Mouse (Mus musculus) intestine, embryonic 14.5 days (tissue): ENCODE results near the gene Nat10. TPM values are rescaled to one million over a fixed set of nuclear protein-coding genes. Genes with fewer than 3 reads are reported as not detected.

Source experiments
- ATAC-seq: fragments of 200-750 bp; cut with Nextera tagmentation; replicated peaks from 2 replicates; pipeline ENCODE4 v1.8.0; 2017; ENCODE audit warnings: low read depth, moderate number of reproducible peaks, moderate TSS enrichment, moderate library complexity; ENCODE audit not compliant: low FRiP score, low TSS enrichment
- DNase-seq: peaks from one replicate; pipeline ENCODE4 v3.0.0-alpha.2; 2018; ENCODE audit warnings: low spot score
- H3K27ac ChIP-seq: fragments of 300-500 bp; sonication (generic); 2 replicates; pipeline ENCODE4 v1.5.1; 2014; ENCODE audit warnings: low read depth, mild to moderate bottlenecking, control low read depth
- H3K27me3 ChIP-seq: fragments of 300-500 bp; sonication (generic); replicated peaks from 2 replicates; pipeline ENCODE4 v1.6.1; 2014; ENCODE audit warnings: low read length, control low read depth; ENCODE audit not compliant: control insufficient read depth, insufficient read depth
- H3K36me3 ChIP-seq: fragments of 300-500 bp; sonication (generic); 2 replicates; pipeline ENCODE4 v1.6.1; 2014; ENCODE audit warnings: low read length, control low read depth; ENCODE audit not compliant: control insufficient read depth, insufficient read depth
- H3K4me1 ChIP-seq: fragments of 300-500 bp; sonication (generic); replicated peaks from 2 replicates; pipeline ENCODE4 v1.6.1; 2014; ENCODE audit warnings: low read length, control low read depth, mixed read lengths; ENCODE audit not compliant: control insufficient read depth, insufficient read depth
- H3K4me2 ChIP-seq: fragments of 300-500 bp; sonication (generic); 2 replicates; pipeline ENCODE4 v1.6.1; 2014; ENCODE audit warnings: low read length
- H3K4me3 ChIP-seq: fragments of 300-500 bp; sonication (generic); 2 replicates; pipeline ENCODE4 v1.5.1; 2014; ENCODE audit warnings: low read depth, low read length, control low read depth, mixed read lengths
- H3K9ac ChIP-seq: fragments of 300-500 bp; sonication (generic); 2 replicates; pipeline ENCODE4 v1.6.1; 2014; ENCODE audit warnings: mild to moderate bottlenecking, low read length
- H3K9me3 ChIP-seq: fragments of 300-500 bp; sonication (generic); 2 replicates; pipeline ENCODE4 v1.6.1; 2016; ENCODE audit warnings: low read length, control low read depth; ENCODE audit not compliant: control insufficient read depth
- WGBS: fragments of 180-500 bp; shearing (Covaris S2); extraction: QIAGEN DNeasy Blood & Tissue Kit; methylation state at CpG from one replicate; pipeline ENCODE4 v1.1.7; 2014; 5-methylcytosine and 5-hydroxymethylcytosine counted together
- polyA plus RNA-seq: library from polyadenylated mRNA; unstranded; fragments of >200 nt; fragmentation: Nextera tagmentation; extraction: Ambion mirVana; gene quantifications from 2 replicates; pipeline ENCODE4 v1.2.1, GENCODE M21; 2014

The Nat10 gene
- polyA plus RNA-seq, 1 experiment from 2014 or later: 39.3 TPM

DNA sequence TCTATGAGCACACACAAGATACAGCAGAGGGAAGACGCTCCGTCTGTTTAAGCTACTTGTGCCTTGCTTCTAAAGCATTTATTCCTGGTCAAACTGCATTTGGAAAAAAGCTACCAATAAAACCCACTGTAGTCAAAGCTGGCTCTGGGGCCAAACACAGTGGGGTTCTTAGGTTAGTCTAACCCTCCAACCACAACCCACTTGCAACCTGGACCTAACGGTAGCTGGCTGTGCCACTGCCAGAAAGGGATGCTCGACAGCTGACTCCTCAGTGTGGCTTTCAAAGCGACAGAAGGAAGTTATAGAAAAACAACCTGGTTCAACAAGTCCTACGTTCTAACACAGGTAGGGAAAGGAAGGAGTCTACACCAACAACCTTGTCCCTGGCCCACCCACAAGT lies 29.6 kb downstream of the Nat10 start:
- H3K4me3 ChIP-seq: no peak overlapping the region
- H3K27me3 ChIP-seq: no peaks in the 10 kb centered on the region
- no peak for DNase-seq
- H3K4me2 ChIP-seq: no peak overlapping the region
- no peak overlapping the region for H3K9ac ChIP-seq
- 93% methylated on average over 6 of the region's 6 CpGs for WGBS
- H3K27ac ChIP-seq: no peak overlapping the region
- H3K9me3 ChIP-seq: no peaks in the 10 kb centered on the region
- no peaks in the 10 kb centered on the region for H3K4me1 ChIP-seq
- H3K36me3 ChIP-seq: peaks cover 77% of the 10 kb centered on the region
- no peak for ATAC-seq

DNA sequence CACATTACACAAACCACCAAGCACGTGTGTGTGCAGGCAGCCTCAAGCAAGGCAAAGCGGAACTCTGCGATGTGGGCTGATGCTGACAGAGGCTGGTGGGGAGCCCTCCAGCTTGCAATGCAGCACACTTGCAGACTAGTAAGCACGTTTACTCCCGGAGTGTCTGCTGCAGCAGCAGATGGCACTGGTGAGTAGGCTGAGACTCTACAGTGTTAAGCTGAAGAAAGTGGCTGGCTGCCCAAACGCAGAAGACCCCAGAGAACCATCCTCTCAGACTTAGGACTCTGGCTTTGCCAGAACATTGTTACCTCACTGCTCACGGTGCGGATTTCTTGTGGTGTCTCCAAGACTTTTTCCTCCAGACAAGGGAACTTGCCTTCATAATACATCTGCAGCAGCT lies 30.1 kb downstream of the Nat10 start:
- H3K9ac ChIP-seq: no peak overlapping the region
- no peak overlapping the region for H3K4me2 ChIP-seq
- WGBS: 82% methylated on average over 8 of the region's 8 CpGs
- no peak for ATAC-seq
- peaks cover 76% of the 10 kb centered on the region for H3K36me3 ChIP-seq
- no peak overlapping the region for H3K27ac ChIP-seq
- H3K4me3 ChIP-seq: no peak overlapping the region
- DNase-seq: no peak
- H3K9me3 ChIP-seq: no peaks in the 10 kb centered on the region
- H3K27me3 ChIP-seq: no peaks in the 10 kb centered on the region
- no peaks in the 10 kb centered on the region for H3K4me1 ChIP-seq

DNA sequence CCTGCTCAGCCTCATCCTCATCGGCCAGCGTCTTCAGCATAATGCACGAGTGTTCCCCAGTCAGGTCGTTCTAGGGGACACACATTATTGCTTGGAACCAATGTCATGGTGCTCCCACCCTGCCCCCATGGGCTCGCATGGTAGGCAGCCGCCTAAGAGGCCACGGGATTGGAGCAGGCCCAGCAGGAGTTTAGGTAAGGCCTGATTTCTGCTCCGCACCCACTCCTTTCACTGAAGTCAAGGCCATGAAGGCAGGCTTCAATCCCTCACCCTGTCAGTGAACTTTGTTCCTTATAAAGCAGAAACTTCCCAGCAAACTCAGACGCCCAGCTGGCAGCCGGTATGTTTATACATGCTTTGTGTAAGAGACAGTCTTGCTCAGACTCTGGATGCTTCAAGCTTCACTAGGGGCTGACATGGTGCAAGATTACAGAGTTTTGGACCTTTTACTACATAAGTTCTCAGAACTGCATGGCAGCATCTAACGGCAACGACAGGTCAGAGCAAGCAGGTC lies 33.0 kb downstream of the Nat10 start:
- WGBS: 67% methylated on average over 12 of the region's 12 CpGs
- peak overlapping the region; percentile 19; the same call in 1 of the 2 replicates for H3K27ac ChIP-seq
- no peaks in the 10 kb centered on the region for H3K9me3 ChIP-seq
- no peak overlapping the region for H3K4me3 ChIP-seq
- DNase-seq (no peak), ATAC-seq (0 out of 2 replicates have a peak, but pooled peaks have one; percentile 32)
- H3K36me3 ChIP-seq: peaks cover 74% of the 10 kb centered on the region
- H3K4me1 ChIP-seq: no peaks in the 10 kb centered on the region
- no peak overlapping the region for H3K9ac ChIP-seq
- H3K4me2 ChIP-seq: no peak overlapping the region
- H3K27me3 ChIP-seq: no peaks in the 10 kb centered on the region

DNA sequence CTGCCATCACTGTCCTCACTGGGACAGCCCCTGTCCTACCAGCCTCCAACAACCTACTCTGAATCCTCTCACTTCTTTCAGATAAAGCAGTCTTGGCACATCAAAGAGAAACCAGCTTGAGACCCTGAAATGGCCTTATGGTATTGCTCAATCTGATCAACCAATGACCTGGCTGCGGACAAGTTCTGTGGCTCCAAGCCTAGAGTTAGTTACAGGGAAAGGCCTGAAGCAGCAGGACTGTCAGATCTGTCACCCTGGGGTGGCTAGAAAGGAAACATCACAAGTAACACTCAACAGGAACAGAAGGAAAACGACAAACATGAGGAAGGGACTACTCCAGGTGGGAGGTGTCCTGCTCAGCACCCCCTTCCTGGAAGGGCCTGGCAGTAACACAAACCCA lies 36.5 kb downstream of the Nat10 start:
- H3K4me1 ChIP-seq: no peaks in the 10 kb centered on the region
- H3K9me3 ChIP-seq: no peaks in the 10 kb centered on the region
- peaks cover 74% of the 10 kb centered on the region for H3K36me3 ChIP-seq
- no peaks in the 10 kb centered on the region for H3K27me3 ChIP-seq
- no peak overlapping the region for H3K4me3 ChIP-seq
- DNase-seq (no peak), ATAC-seq (no peak)
- no peak overlapping the region for H3K9ac ChIP-seq
- no peak overlapping the region for H3K4me2 ChIP-seq
- WGBS: 93% methylated on average over 2 of the region's 2 CpGs
- no peak overlapping the region for H3K27ac ChIP-seq

DNA sequence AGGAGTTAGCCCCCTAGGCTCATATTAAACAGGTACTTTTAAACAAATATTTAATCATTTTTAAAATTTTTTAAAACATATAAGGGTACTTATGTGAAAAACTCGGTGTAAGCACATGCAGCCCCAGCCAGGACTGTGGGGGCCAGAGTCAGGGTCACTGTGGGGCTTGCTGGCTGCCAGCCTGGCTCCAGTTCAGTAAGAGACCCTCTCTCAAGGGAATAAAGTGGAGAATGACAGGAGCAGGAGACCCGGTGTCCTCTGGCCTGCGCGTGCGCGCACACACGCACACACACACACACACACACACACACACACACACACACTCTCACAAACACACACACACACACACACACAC lies 41.8 kb downstream of the Nat10 start:
- no peak overlapping the region for H3K9ac ChIP-seq
- H3K27ac ChIP-seq: no peak overlapping the region
- H3K27me3 ChIP-seq: no peaks in the 10 kb centered on the region
- H3K36me3 ChIP-seq: peaks cover 44% of the 10 kb centered on the region
- 91% methylated on average over 7 of the region's 7 CpGs for WGBS
- no peak overlapping the region for H3K4me2 ChIP-seq
- no peak overlapping the region for H3K4me3 ChIP-seq
- DNase-seq (no peak), ATAC-seq (no peak)
- H3K4me1 ChIP-seq: no peaks in the 10 kb centered on the region
- H3K9me3 ChIP-seq: no peaks in the 10 kb centered on the region

DNA sequence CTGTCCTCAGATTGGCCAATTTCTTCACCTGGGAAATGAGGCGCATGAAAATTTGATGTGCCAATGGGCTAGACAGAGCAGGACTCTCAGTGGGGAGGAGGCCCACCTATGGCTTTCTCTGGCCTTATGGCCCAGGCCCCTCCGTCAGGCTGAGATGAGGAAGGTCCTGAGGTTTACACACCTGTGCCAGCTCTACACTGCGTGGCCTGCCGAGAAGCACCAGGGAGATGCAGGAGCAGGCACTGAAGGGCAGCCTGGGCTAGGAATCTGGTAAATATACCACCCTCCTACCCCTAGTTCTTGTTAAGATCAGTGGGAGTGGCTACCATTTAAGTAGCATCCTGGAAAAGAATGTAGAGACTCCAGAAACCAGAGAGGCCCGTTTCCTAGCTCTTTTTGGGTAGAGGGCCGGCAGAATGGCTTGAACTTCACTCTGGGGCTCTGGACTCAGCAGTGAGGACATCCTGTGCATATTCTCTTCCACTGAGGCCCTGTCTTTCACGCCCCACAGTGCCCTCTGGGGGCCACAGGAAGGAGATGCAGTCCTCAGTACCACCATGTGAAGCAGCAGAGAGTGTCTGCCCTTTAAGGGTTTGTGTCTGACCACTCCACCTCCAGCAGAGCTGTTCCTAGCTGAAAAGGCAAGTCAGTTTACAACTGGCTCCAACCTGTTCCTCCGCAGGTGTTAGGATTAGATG lies 42.3 kb downstream of the Nat10 start:
- DNase-seq (peak; percentile 76), ATAC-seq (peak; percentile 38)
- Histone ChIP-seq H3K27ac (no peak overlapping the region), H3K4me2 (no peak overlapping the region), H3K4me1 (no peaks in the 10 kb centered on the region), H3K4me3 (no peak overlapping the region), H3K36me3 (peaks cover 40% of the 10 kb centered on the region), H3K9me3 (no peaks in the 10 kb centered on the region), H3K27me3 (no peaks in the 10 kb centered on the region), H3K9ac (no peak overlapping the region)
- WGBS: 61% methylated on average over 8 of the region's 8 CpGs

DNA sequence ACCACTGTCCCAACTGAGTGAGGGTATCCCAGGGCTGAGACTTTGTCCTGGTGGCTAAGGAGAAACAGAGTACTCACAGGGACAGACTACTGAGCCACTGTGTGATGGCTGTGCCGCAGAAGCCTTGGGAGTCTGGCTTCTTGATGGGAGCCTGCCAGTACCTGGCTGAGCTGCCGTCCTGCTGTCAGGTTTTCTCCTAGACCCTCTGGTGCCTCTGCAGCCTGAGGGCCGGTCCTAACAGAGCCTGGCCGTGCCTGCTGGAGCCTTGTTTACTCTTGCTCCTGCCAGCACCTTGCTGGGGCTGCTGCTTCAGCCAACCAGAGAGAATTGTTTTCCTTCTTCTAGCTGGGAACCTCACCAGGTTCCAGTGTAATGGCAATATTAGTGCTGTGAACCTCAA lies 46.7 kb downstream of the Nat10 start:
- H3K9me3 ChIP-seq: no peaks in the 10 kb centered on the region
- DNase-seq: no peak
- H3K36me3 ChIP-seq: peaks cover 11% of the 10 kb centered on the region
- WGBS: 46% methylated on average over 4 of the region's 4 CpGs
- H3K27ac ChIP-seq: no peak overlapping the region
- no peaks in the 10 kb centered on the region for H3K27me3 ChIP-seq
- H3K4me2 ChIP-seq: no peak overlapping the region
- H3K4me3 ChIP-seq: no peak overlapping the region
- no peaks in the 10 kb centered on the region for H3K4me1 ChIP-seq
- no peak overlapping the region for H3K9ac ChIP-seq
- no peak for ATAC-seq

DNA sequence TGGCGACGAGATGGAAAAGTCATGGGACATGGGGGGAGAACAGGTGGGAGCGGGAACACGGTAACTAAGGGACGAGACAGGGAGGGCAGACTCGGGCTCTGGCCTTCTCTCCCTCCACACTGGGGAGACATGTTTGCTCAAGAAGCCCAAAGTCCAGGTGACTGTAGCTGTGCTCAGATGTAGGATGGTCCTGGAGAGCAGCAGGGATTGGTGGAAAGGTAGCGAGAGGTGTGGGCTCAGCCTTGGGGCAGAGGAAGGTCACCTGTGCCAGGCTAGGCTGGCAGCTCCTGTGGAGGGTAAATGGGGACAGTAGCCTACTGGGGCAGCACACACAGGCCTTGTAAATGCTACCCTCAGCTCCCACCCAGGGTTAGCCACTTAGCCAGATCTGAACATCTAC lies 47.2 kb downstream of the Nat10 start:
- DNase-seq (no peak), ATAC-seq (no peak; the same call in 1 of the 2 replicates)
- Histone ChIP-seq H3K9ac (no peak overlapping the region), H3K36me3 (peaks cover 14% of the 10 kb centered on the region), H3K27me3 (no peaks in the 10 kb centered on the region), H3K4me3 (no peak overlapping the region), H3K4me1 (no peaks in the 10 kb centered on the region), H3K9me3 (no peaks in the 10 kb centered on the region), H3K4me2 (no peak overlapping the region), H3K27ac (no peak overlapping the region)
- WGBS: 86% methylated on average over 7 of the region's 7 CpGs

DNA sequence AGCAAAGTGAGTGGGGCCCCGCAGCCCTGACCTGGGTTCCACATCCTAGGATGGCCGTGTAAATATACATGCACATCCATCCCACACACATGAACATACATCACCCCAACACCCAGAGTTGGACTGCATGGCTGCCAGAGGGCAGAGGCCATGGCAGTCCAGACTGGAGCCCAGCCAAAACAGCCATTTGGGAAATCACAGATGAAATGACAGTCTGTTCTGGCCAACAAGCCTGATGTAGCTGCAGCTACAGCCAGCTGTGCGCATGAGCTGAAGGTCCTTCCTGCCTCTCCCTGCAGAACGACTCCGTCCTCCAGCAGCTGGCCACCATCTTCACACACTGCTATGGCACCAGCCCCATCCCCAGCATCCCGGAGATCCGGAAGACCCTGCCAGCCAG lies 50.2 kb downstream of the Nat10 start:
- H3K9me3 ChIP-seq: no peaks in the 10 kb centered on the region
- no peaks in the 10 kb centered on the region for H3K27me3 ChIP-seq
- peaks cover 7% of the 10 kb centered on the region; the same call in 1 of the 2 replicates for H3K4me1 ChIP-seq
- peaks cover 6% of the 10 kb centered on the region; the same call in 1 of the 2 replicates for H3K36me3 ChIP-seq
- H3K4me2 ChIP-seq: no peak overlapping the region
- ATAC-seq (no peak), DNase-seq (no peak)
- 69% methylated on average over 7 of the region's 7 CpGs for WGBS
- no peak overlapping the region for H3K9ac ChIP-seq
- H3K27ac ChIP-seq: 0 out of 2 replicates have a peak overlapping the region, but pooled peaks have one; percentile 6
- H3K4me3 ChIP-seq: no peak overlapping the region
